Mouse (Mus musculus) megakaryocyte, embryonic 14.5 days (primary cell): ENCODE results near the gene Hira. TPM values are rescaled to one million over a fixed set of nuclear protein-coding genes. Genes with fewer than 3 reads are reported as not detected.
A peak's percentile ranks its signal among the peaks of the same experiment; 100 is the strongest.
"Not testable (repeated sequence)": the region's sequence is repeated elsewhere in the genome, so short reads cannot be mapped to it uniquely, and the experiment has no call there.

ENCODE experiments used
- H3K27me3 ChIP-seq: replicated peaks from 2 replicates; pipeline ENCODE3; 2012; ENCODE audit warnings: inconsistent platforms
- H3K36me3 ChIP-seq: replicated peaks from 2 replicates; pipeline ENCODE3; 2012; ENCODE audit warnings: low read length, inconsistent platforms, mixed read lengths
- H3K4me1 ChIP-seq: 2 replicates; pipeline ENCODE4 v1.6.1; 2012; ENCODE audit warnings: inconsistent platforms
- H3K4me3 ChIP-seq: replicated peaks from 2 replicates; pipeline ENCODE3; 2012; ENCODE audit warnings: moderate library complexity, mild to moderate bottlenecking, inconsistent platforms
- H3K9me3 ChIP-seq: 2 replicates; pipeline ENCODE4 v1.6.1; 2012; ENCODE audit warnings: inconsistent platforms
- FLI1 ChIP-seq: IDR thresholded peaks from 2 replicates; pipeline ENCODE4 v1.6.1; 2012; ENCODE audit warnings: low read length, inconsistent platforms, mixed read lengths
- GATA1 ChIP-seq: IDR thresholded peaks from 3 replicates; pipeline ENCODE4 v1.6.1; 2012; ENCODE audit warnings: mixed read lengths, low read length, inconsistent platforms, borderline replicate concordance
- polyA plus RNA-seq: library from polyadenylated mRNA; stranded (reverse); fragments of >175 nt; gene quantifications from 2 replicates; pipeline ENCODE4 v1.2.3, GENCODE M21; 2012; ENCODE audit warnings: low replicate concordance; ENCODE audit not compliant: insufficient read depth

Gene Hira
- 6.4 and 6.6 TPM in 2 replicates for polyA plus RNA-seq

GRCm38 (mm10) chr16:18876442-18877308, at the start of gene Hira, which contains the start of gene Mrpl40:
Hira (plus strand) TSS chr16:18877037.
Mrpl40 (minus strand) TSS chr16:18876862.
- H3K4me3 ChIP-seq = peak within 1 kb of the TSS; percentile 100
- no peaks in the 10 kb centered on the region for H3K27me3 ChIP-seq
- H3K9me3 ChIP-seq = no peaks in the 10 kb centered on the region
- H3K4me1 ChIP-seq = peaks cover 44% of the 10 kb centered on the region
- peaks cover 54% of the 10 kb centered on the region for H3K36me3 ChIP-seq
- TF ChIP-seq FLI1 (no peak; the same call in 1 of the 2 replicates), GATA1 (no peak)

DNA sequence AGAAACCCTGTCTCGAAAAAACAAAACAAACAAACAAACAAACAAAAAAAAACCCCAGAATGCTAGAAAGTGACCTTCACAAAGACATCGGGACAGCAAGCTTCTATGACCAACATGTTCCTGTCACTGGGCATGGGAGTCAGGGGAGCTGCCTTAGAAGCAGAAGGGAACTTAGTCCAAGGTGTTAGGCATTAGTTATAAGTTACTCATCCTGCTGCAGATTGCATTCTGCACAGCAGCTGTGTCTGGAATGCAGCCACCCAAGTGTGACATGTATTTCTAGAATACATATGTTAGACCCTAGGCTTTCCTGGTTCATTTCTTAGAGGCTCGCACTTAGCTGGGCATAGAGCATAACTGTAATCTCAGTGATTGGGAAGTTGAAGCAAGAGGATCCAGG, 48.2 kb upstream of the Hira start:
- peaks cover 100% of the 10 kb centered on the region for H3K36me3 ChIP-seq
- TF ChIP-seq GATA1 (no peak), FLI1 (no peak)
- H3K4me1 ChIP-seq = 0 out of 2 replicates have a peak, but pooled peaks cover 3% of the 10 kb centered on the region
- no peaks in the 10 kb centered on the region for H3K9me3 ChIP-seq
- no peak overlapping the region for H3K4me3 ChIP-seq
- no peaks in the 10 kb centered on the region for H3K27me3 ChIP-seq

DNA sequence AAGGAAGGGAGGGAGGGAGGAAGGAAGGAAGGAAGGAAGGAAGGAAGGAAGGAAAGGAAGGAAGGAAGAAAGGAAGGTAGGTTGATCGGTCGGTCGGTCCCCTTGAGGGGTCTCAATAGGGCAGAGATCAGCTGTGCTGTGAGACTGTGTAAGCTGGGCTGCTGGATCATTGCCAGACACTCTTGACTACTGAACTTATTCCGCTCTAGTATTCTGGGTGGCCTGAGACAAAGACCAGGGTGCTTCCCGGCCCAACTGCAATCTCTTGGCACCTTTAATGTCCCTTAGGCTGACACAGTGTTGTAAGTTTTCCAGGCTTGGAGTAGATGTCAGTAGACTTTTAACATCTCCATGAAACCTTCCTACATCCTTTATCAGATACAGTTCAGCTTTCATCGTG, 47.7 kb upstream of the Hira start:
- Histone ChIP-seq H3K4me1 (0 out of 2 replicates have a peak, but pooled peaks cover 3% of the 10 kb centered on the region), H3K36me3 (peaks cover 100% of the 10 kb centered on the region), H3K9me3 (no peaks in the 10 kb centered on the region), H3K27me3 (no peaks in the 10 kb centered on the region), H3K4me3 (no peak overlapping the region)
- no peak for TF ChIP-seq FLI1
- no peak for TF ChIP-seq GATA1

- H3K36me3 ChIP-seq = peaks cover 78% of the 10 kb centered on the region
These were observed 43.4 kb upstream of the Hira start for GRCm38 (mm10) chr16:18833486-18833885.

GRCm38 (mm10) chr16:18836073-18836467, 40.8 kb upstream of the Hira start:
- H3K4me3 ChIP-seq = peak overlapping the region; percentile 99
- peaks cover 68% of the 10 kb centered on the region for H3K36me3 ChIP-seq
- no peaks in the 10 kb centered on the region for H3K9me3 ChIP-seq
- H3K4me1 ChIP-seq = peaks cover 30% of the 10 kb centered on the region
- no peaks in the 10 kb centered on the region for H3K27me3 ChIP-seq
- TF ChIP-seq GATA1 = no peak
- TF ChIP-seq FLI1 = no peak

More at GRCm38 (mm10) chr16:18833486-18833885, 43.4 kb upstream of the Hira start:
- Histone ChIP-seq H3K4me3 (no peak overlapping the region), H3K9me3 (no peaks in the 10 kb centered on the region), H3K27me3 (no peaks in the 10 kb centered on the region), H3K4me1 (peaks cover 23% of the 10 kb centered on the region)
- TF ChIP-seq FLI1 (no peak), GATA1 (no peak)

GRCm38 (mm10) chr16:18836468-18837208, 40.2 kb upstream of the Hira start, which contains the start of the genes 2510002D24Rik and Gm28539:
2510002D24Rik (plus strand) TSS chr16:18836578.
Gm28539 (plus strand) TSS chr16:18836584.
- peaks cover 65% of the 10 kb centered on the region for H3K36me3 ChIP-seq
- no peaks in the 10 kb centered on the region for H3K9me3 ChIP-seq
- no peaks in the 10 kb centered on the region for H3K27me3 ChIP-seq
- TF ChIP-seq GATA1 (no peak), FLI1 (no peak)
- peaks cover 30% of the 10 kb centered on the region for H3K4me1 ChIP-seq
- peak within 1 kb of the TSS; percentile 99 for H3K4me3 ChIP-seq

DNA sequence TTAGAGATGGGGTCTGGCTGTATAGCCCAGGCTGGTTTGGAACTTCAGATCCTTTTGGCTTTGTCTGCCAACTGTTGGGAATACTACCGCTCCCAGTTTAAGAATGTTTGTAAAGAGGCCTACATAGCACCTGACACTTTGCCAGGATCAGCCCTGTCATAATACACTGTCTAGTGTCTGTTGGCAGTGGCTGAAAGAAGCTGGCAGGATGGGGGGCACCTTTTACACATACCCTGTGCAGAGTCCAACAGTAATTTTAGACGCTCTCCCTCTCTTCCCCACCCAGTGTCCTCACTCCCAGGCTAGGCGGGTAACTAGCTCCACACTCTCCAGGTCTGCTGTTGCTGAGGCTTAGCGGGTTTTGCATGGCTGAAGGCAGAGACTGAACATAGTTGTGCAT, 38.5 kb upstream of the Hira start:
- TF ChIP-seq FLI1 (no peak), GATA1 (no peak)
- no peak overlapping the region for H3K4me3 ChIP-seq
- H3K27me3 ChIP-seq = no peaks in the 10 kb centered on the region
- H3K36me3 ChIP-seq = peaks cover 48% of the 10 kb centered on the region
- H3K9me3 ChIP-seq = no peaks in the 10 kb centered on the region
- H3K4me1 ChIP-seq = peaks cover 30% of the 10 kb centered on the region

DNA sequence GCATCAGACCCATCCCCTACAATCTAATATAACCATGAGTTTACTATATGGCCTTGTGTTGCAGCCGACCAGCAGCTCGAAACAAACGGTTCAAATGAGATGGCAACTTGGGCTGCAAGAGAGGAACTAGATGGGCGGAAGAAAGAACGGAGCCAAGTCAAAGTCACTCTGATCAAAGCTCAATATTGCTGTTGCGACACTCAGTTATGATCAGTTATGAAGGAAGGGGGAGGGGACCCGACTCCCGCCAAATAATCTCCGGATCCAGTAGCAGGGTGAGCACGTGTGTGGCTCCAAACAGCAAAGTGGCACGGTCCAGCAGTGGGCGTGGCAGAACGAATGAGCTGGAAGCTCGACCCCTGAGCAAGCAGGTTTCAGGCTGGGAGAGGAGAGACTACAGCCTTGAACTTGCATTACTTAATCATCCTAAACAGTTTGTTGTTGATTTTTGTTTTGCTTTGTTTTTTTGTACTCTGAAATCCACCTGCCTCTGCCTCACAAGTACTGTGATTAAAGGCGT, 30.5 kb upstream of the Hira start:
- TF ChIP-seq FLI1 = no peak
- no peak for TF ChIP-seq GATA1
- H3K27me3 ChIP-seq = no peaks in the 10 kb centered on the region
- peaks cover 12% of the 10 kb centered on the region; the same call in 1 of the 2 replicates for H3K9me3 ChIP-seq
- no peaks in the 10 kb centered on the region for H3K4me1 ChIP-seq
- H3K4me3 ChIP-seq = no peak overlapping the region
- peaks cover 1% of the 10 kb centered on the region for H3K36me3 ChIP-seq

- H3K27me3 ChIP-seq, H3K4me1 ChIP-seq, H3K9me3 ChIP-seq, H3K4me3 ChIP-seq, H3K36me3 ChIP-seq: not testable (repeated sequence)
These were observed 27.2 kb upstream of the Hira start for GRCm38 (mm10) chr16:18849521-18850190.

DNA sequence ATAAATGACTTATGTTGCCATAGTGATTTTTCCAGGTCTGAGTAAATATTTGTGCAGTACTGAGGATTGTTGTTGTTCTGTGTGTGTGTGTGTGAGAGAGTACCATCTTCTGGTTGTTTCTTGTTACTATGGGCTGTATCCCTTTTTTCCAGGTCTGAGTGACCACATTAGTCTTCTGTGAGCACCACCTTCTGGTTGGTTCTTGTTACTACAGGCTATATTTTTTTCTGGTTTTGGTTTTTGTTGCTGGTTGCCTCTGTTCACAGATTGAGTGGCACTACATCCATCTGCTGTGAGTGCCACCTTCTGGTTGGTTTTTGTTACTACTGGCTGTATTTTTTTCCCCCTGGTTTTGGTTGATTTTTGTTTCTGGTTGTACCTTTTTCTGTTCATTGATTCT, 18.3 kb upstream of the Hira start:
- H3K4me1 ChIP-seq = no peaks in the 10 kb centered on the region
- no peak overlapping the region for H3K4me3 ChIP-seq
- peaks cover 8% of the 10 kb centered on the region; the same call in 1 of the 2 replicates for H3K9me3 ChIP-seq
- H3K36me3 ChIP-seq = no peaks in the 10 kb centered on the region
- H3K27me3 ChIP-seq = peaks cover 3% of the 10 kb centered on the region
- TF ChIP-seq FLI1 = no peak
- TF ChIP-seq GATA1 = no peak
